Mouse (Mus musculus) gastrocnemius, adult 18-20 months (tissue): Measurements from ENCODE around the gene Rfk. TPM values are rescaled to one million over a fixed set of nuclear protein-coding genes. Genes with fewer than 3 reads are reported as not detected.
A peak's percentile ranks its signal among the peaks of the same experiment; 100 is the strongest.

Experiments
- DNase-seq: peaks from one replicate; pipeline ENCODE4 v3.0.0; 2021; ENCODE audit warnings: low spot score
- total RNA-seq, 2 experiments: library from RNA; stranded (reverse); gene quantifications; 2 replicates each; pipeline ENCODE4 v1.2.3; 2021

Gene Rfk
- total RNA-seq, 2 experiments from 2014 or later, result 71.3 to 73.5 TPM

DNA sequence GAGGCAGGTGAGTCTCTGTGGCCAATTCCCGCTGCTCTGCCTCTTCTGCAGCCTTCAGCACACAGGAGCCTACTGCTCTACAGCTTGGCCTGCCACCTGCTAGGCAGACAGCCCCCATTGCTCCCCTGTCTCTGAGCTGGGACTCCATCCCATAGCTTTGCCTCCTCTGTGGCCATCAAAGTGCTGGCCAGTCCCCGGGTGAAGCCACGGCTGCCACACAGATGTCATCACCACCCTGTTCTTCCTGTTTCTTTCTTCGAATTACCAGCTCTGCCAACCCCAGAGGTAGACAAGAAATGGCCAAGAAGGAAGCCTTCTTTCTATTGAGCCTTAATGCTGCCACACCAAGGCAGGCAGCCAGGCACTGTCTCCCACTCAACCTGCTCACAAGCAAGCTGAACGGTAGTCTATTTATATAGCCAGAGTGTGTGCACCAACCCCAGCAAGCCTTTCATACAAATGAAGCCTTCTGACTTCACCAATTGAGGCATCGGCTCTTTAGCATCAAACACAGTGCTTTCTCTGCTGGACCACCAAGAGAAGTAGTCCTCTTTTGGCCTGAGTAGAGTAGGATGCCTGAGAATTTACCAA is 10.9 kb upstream of the Rfk start:
- DNase-seq, result no peak

DNA sequence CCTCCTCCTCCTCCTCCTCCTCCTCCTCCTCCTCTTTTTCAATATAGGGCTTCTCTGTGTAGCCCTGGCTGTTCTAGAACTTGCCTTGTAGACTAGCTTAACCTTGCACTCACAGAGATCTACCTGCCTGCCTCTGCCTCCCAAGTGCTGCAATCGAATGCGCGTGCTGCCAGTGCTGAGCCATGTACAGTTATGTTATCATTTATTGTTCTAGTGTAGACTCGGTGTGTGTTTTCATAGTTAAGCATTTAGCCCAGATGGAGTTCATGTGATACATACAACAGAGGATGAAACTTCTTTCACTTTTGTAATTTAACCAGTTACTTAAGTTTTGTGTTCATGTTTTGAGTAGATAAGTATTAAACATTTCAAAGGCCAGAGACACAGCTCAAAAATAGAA is 8.8 kb upstream of the Rfk start:
- DNase-seq, result no peak

GRCm38 (mm10) chr19:17385426-17385825 is 8.4 kb upstream of the Rfk start:
- DNase-seq, result no peak

- no peak for DNase-seq
Observed at GRCm38 (mm10) chr19:17386424-17386823, 7.4 kb upstream of the Rfk start.

- no peak for DNase-seq
Observed at GRCm38 (mm10) chr19:17388404-17388803, 5.4 kb upstream of the Rfk start.

GRCm38 (mm10) chr19:17392866-17393265 is 977 bp upstream of the Rfk start:
- no peak for DNase-seq

GRCm38 (mm10) chr19:17396802-17397201 is 3.0 kb downstream of the Rfk start:
- no peak for DNase-seq

DNA sequence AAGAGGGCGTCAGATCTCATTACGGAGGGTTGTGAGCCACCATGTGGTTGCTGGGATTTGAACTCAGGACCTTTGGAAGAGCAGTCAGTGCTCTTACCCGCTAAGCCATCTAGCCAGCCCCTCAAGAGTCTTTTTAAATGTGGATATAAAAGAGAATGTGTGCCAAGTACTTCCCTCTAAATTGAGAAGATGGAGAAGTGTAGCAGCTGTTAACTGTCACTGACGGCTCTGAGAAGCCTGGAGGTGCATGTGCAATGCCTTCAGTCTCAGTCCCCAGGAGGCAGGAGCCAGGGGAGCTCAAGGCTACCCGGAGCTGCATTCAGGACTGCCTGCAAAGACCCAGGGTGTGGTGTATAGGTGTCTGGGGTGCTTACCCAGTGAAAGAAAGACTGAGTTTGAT is 4.1 kb downstream of the Rfk start:
- no peak for DNase-seq

DNA sequence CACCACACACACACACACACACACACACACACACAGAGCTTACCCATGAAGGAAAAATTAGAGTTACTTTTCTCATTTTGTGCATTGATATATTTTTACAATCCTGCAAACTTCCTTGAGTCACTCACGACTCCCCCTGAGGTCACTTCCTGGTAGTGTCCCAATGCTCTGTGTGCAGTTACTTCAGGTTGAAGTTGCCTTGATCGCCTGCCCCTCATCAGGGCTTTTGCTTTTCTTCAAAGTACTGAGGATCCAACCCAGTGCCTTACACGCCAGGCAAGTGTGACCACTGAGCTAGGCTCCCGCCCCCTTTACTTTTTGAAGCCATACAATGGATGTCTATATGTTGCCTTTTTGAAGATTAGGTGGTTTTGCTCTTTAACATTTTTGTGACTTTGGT is 6.1 kb downstream of the Rfk start:
- DNase-seq, result no peak

- no peak for DNase-seq
Observed at GRCm38 (mm10) chr19:17400571-17400970, 6.7 kb downstream of the Rfk start.

- DNase-seq, result no peak
Observed at GRCm38 (mm10) chr19:17403175-17403574, 9.3 kb downstream of the Rfk start.

GRCm38 (mm10) chr19:17406823-17407222 is 13.0 kb downstream of the Rfk start:
- DNase-seq, result no peak

GRCm38 (mm10) chr19:17408591-17408990 is 14.7 kb downstream of the Rfk start:
- DNase-seq, result no peak

DNA sequence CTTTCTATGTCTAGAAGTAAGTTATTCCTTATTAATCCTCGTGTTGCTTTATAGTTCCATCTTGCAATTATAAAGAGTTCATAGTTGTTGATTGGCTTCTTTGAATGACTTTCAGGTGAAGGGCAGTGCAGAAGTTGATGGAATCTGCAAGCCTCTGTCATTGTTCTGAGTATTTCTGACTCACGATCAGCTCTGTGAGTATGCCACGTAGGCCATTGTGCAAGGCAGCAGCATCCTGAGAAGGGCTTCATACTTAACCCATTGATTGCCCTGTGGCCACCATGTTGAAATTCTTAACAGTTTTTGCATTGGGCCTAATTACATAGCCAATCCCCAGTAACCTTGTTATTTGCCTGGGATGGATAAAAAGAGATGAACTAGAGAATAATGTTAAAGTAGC is 15.5 kb downstream of the Rfk start:
- DNase-seq, result no peak

DNA sequence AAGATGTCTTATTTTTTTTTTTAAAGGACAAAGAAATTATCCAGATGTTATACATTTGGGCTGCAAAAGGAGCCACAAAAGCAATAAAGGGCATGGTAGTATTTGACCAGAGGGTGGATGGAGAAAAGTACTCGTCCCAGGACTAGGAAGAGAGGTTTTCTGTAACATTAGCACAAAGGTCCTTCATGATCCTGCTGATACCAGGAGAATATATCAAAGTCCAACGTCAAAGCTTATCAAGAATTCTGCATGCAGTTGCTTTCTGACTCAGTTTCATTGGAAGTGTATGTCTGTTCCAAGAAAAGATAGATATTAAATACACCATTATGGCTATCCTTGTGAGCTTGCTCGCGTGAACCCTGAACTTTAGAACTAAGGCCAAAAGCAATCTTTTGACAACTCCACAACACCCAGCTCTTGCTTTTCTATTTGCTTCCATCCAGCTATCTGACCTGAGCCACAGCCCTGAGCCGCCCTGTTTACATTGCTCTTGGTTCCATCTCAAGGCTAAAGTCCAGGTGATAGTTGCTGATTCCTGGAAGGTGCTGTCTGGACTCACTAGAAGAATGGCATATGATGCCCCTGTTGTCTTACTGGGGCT is 16.7 kb downstream of the Rfk start:
- DNase-seq, result no peak

DNA sequence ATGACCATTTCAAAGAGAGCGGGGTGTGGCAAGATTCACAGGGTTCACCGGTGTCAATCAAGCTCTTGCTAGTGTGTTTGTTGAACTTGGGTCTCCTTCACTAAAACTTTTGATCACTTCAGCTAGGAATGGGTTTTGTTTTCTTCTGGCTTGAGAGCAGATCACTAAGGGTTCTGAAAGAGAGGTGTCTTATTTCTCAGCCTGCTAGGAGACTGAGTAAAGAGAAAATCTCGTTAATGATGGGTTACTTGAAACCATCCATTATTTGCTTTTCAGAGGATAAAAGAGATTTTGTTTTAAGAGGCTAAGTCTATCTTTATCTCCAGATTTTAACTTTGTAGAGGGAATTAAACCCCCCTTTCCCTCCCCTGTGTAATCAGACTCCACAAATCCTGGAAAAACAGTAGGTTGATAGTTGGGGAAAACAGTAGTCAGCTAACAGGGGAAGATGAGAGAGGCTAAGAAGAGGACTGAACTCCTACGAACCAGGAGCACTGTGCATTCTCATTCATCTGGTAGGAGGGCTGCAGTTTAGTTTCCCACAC is 19.1 kb downstream of the Rfk start:
- no peak for DNase-seq

- no peak for DNase-seq
Observed at GRCm38 (mm10) chr19:17417855-17418254, 24.0 kb downstream of the Rfk start.

DNA sequence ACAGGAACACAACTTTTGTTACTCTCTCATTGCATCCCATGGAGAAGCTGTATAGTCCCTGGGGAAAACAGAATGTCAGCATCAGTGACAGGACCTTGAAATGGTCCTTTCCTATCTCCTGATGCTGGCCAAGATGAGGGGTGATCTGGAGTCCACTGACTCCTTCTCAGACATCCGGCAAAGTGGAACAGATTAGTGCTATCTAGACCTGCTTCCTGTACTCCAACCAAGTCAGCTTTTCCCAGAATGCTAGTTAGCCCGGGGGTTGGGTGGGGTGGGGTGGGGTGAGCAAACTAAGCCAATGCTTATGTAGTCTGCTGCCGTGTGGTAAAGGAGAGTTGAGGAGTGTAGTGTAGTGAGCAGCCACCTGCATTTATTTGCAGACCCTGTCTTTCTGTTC is 29.5 kb downstream of the Rfk start:
- no peak for DNase-seq

DNA sequence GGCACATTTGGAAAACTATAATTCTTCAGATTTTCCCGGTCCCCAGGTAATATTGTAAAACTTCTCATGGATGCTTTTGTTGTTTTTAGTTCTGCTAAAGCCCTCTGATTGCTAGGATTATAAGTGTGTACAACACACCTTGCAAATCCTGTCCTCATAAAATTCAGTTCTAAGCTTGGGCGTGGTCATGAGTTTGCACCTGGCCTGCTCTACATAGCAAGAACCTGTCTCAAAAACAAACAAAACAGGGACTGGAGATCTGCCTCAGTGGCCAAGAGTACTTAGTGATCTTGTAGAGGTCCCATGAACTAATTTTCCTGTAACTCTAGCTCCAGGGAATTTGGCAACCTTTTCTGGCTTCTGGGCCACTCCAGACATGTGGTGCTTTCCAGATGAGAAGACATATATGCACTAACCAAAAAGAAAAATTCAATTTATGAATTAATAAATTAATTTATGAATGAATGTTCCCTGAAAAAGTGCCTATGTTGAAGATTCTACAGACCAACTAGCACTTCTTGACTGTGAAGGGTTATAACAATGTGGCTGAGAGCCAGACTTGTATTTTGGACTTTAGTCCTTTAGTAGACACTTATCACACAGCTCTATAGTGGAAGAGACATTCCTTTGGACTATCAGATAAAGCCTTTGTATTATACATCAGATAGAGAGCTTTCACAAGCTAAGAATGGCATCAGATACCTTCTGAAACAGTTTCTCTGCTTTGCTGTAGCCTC is 34.1 kb downstream of the Rfk start:
- peak; percentile 7 for DNase-seq

DNA sequence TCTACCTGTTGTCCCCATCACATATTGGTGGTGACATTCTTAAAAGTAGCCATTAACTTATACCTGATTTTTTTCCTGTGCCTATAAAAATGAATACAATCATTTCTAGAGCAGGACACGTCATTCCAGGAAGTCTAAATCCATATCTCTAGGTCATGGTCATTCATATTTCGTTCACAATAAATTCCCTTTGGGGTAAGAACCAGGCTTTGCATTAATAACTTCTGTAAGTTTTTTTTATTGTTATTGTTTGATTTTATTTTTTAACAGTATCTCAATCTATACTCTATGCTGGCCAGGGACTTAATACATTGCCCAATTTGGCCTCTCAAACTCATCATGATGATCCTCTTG is 34.7 kb downstream of the Rfk start:
- DNase-seq, result no peak

DNA sequence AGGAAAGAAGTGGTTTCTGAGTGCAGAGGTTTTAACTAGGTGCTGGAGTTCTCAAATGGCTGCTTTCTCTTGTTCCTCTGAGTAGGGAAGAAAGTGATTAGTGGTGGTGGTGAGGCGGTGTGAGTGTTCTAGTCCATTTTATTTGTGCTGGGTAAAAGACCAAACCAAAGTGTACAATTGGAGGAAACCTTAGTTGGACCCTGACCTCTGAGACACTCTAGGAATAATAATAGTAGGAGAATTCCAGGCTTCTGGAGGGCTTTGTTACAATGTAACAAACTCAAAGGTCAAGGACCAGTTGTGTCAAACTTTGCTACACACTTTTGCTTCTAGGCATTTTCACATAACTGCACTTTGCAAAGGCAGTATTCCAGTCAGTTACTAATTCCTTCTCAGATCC is 42.8 kb downstream of the Rfk start:
- no peak for DNase-seq

DNA sequence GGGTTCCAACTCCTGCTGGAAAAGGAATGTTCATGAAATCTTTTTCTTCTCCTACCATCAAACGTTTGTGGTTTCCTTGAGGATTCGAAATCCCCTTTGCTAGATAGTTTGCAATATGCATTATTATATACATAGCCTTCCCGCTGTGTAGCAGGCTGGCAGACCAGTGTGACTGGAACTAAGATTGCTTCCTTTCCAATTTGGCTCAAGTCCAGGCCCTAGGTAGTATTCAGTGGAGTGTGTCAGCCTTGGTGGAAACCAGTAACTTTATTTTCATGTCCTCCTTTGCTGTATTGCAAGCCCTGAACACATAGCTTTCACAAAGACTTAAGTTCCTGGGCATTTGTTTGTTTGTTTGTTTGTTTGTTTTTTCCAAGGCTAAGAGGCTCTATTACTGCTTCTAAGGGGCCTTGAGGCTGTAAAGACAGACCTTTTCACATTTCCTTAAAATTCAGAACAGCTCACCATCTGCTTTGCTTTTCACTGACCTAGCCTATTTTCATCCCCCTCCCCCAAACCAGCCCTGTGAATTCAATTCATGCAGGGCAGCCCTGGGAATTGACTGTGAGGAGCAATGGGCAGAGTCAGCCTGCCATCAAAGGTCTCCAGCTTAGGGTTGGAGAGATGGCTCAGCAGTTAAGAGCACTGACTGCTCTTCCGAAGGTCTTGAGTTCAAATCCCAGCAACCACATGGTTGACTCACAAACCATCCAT is 45.8 kb downstream of the Rfk start:
- no peak for DNase-seq
